Mouse (Mus musculus): ENCODE measurements around the gene Spata25.
"Not testable (repeated sequence)": the region's sequence is repeated elsewhere in the genome, so short reads cannot be mapped to it uniquely, and the experiment has no call there.

Gene Spata25

GRCm38 (mm10) chr2:164855572-164855971 lies 27.2 kb upstream of the Spata25 start:
- in situ Hi-C loops (cut with MboI), result not testable (repeated sequence)

- in situ Hi-C loops (cut with MboI), result no loop called here
Measured at GRCm38 (mm10) chr2:164850061-164850460, 21.7 kb upstream of the Spata25 start.

- in situ Hi-C loops (cut with MboI), result no loop called here
Measured at GRCm38 (mm10) chr2:164845782-164846181, 17.4 kb upstream of the Spata25 start.

GRCm38 (mm10) chr2:164835164-164835563 lies 6.8 kb upstream of the Spata25 start:
- in situ Hi-C loops (cut with MboI), result no loop called here

- in situ Hi-C loops (cut with MboI), result loop anchor here (5.0 kb wide), 1 partner anchor 43 kb away; the partner anchor contains the start of gene Pcif1
Measured at GRCm38 (mm10) chr2:164834531-164834930, 6.2 kb upstream of the Spata25 start.

GRCm38 (mm10) chr2:164833314-164833959 lies 5.1 kb upstream of the Spata25 start, which contains the start of gene Neurl2:
Gene Neurl2 (minus strand): TSS chr2:164833456.
- in situ Hi-C loops (cut with MboI), result loop anchor here (5.0 kb wide), 1 partner anchor 44 kb away; the partner anchor contains the start of gene Pcif1

GRCm38 (mm10) chr2:164832748-164833301 lies 4.5 kb upstream of the Spata25 start, which contains the start of gene Ctsa:
Gene Ctsa (plus strand): TSS chr2:164832873.
- in situ Hi-C loops (cut with MboI), result loop anchor here (5.0 kb wide), 1 partner anchor 44 kb away; the partner anchor contains the start of gene Pcif1

GRCm38 (mm10) chr2:164832032-164832747 lies 3.9 kb upstream of the Spata25 start:
- in situ Hi-C loops (cut with MboI), result loop anchor here (5.0 kb wide), 1 partner anchor 45 kb away; the partner anchor contains the start of gene Pcif1

- in situ Hi-C loops (cut with MboI), result loop anchor here (5.0 kb wide), 1 partner anchor 46 kb away; the partner anchor contains the start of gene Pcif1
Measured at GRCm38 (mm10) chr2:164831029-164831428, 2.7 kb upstream of the Spata25 start.

GRCm38 (mm10) chr2:164829090-164829489 lies 753 bp upstream of the Spata25 start:
- in situ Hi-C loops (cut with MboI), result no loop called here

- in situ Hi-C loops (cut with MboI), result no loop called here
Measured at GRCm38 (mm10) chr2:164827146-164827850, 1.0 kb downstream of the Spata25 start.

- in situ Hi-C loops (cut with MboI), result no loop called here
Measured at GRCm38 (mm10) chr2:164825521-164825920, 2.8 kb downstream of the Spata25 start.

- in situ Hi-C loops (cut with MboI), result no loop called here
Measured at GRCm38 (mm10) chr2:164823969-164824368, 4.4 kb downstream of the Spata25 start.

- in situ Hi-C loops (cut with MboI), result no loop called here
Measured at GRCm38 (mm10) chr2:164823181-164823585, 5.2 kb downstream of the Spata25 start.

GRCm38 (mm10) chr2:164822636-164823165 lies 5.6 kb downstream of the Spata25 start, which contains the start of gene Zswim1:
Gene Zswim1 (plus strand): TSS chr2:164822686.
- in situ Hi-C loops (cut with MboI), result no loop called here

- in situ Hi-C loops (cut with MboI), result no loop called here
Measured at GRCm38 (mm10) chr2:164821060-164821459, 7.3 kb downstream of the Spata25 start.

GRCm38 (mm10) chr2:164817703-164818102 lies 10.6 kb downstream of the Spata25 start:
- in situ Hi-C loops (cut with MboI), result no loop called here

- in situ Hi-C loops (cut with MboI), result no loop called here
Measured at GRCm38 (mm10) chr2:164817206-164817605, 11.1 kb downstream of the Spata25 start.

- in situ Hi-C loops (cut with MboI), result no loop called here
Measured at GRCm38 (mm10) chr2:164815821-164816220, 12.5 kb downstream of the Spata25 start.

- in situ Hi-C loops (cut with MboI), result no loop called here
Measured at GRCm38 (mm10) chr2:164815348-164815747, 13.0 kb downstream of the Spata25 start.

GRCm38 (mm10) chr2:164813557-164813956 lies 14.8 kb downstream of the Spata25 start:
- in situ Hi-C loops (cut with MboI), result no loop called here
